13 mouse cellular contexts compared by ENCODE assay signal in the genomic region with DNA sequence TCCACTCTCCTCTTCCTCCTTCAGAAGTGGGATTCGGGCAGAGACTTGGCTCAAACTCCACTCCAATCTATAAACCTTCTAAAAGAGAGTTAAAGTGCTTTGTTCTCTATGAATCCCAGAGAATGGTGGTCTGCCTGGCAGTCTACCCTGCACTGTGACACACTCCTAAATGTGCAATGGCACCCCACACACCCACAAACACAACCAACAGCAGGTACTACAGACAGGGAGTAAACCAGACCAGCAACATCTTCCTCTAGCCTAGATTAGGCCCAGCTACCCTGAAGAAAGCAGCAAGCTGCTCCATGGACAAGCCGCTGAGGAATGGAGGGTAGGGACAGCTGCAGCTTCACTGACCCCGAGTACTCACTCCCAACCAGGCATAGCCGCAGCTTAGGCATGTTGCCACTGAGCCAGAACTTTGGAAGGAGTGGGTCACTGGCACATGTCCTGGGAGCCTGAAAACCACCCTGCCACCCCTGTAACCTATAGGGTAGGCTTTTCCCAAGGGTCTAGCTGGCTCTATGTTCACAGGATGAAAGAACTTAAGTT. TPM values are rescaled to one million over a fixed set of nuclear protein-coding genes. Genes with fewer than 3 reads are reported as not detected.
DNase-seq lines count a peak whose midpoint lies in the region; ATAC-seq and TF ChIP-seq lines count a peak whose summit lies in the region.
"Had no signal": no experiment of that assay in that cellular context is flagged by ENCODE, and none has a peak within 500 bp of the region (broad histone marks: within the 10 kb centered on the region; RNA-seq: fewer than 3 reads in every experiment).

No protein-coding gene starts in this region.

- 79% methylated on average over 4 of the region's 4 CpGs for WGBS in heart, embryonic 13.5 days
- WGBS in liver, embryonic 12.5 days (ENCODE audit: insufficient replicate concordance): 87% methylated on average over 4 of the region's 4 CpGs
- 92% methylated on average over 4 of the region's 4 CpGs for WGBS in liver, postnatal 0 days (ENCODE audit: insufficient replicate concordance)
- 79% methylated on average over 4 of the region's 4 CpGs for WGBS in liver, embryonic 13.5 days (ENCODE audit: insufficient replicate concordance)

- H3K9ac ChIP-seq in heart, embryonic 13.5 days: 0 out of 2 replicates have a peak overlapping the region, but pooled peaks have one; percentile 5
- no peak overlapping the region for H3K9ac ChIP-seq in liver, embryonic 12.5 days
- H3K9ac ChIP-seq in liver, postnatal 0 days (replicated peaks): no peak overlapping the region
- H3K9ac ChIP-seq in liver, embryonic 13.5 days: no peak overlapping the region

- no peak for DNase-seq in heart, adult 18-20 months
- no peak for DNase-seq in liver, postnatal 0 days
- peak; percentile 61 for DNase-seq in cerebellum, adult 9-10 months
- no peak for DNase-seq in liver, embryonic 13.5 days
- no peak for DNase-seq in adrenal gland, postnatal 4 days (ENCODE audit: low spot score in 2 of 2)
- DNase-seq: kidney, adult 11 months; lung, postnatal 36 days; right cerebral cortex, postnatal 25 days; thymus, postnatal 14 days had no signal

- no peak overlapping the region for H3K4me2 ChIP-seq in heart, embryonic 13.5 days
- no peak overlapping the region for H3K4me2 ChIP-seq in liver, embryonic 12.5 days
- H3K4me2 ChIP-seq in liver, postnatal 0 days (ENCODE audit: low read depth, low read length): no peak overlapping the region
- H3K4me2 ChIP-seq in liver, embryonic 13.5 days: no peak overlapping the region

- H3K9me3 ChIP-seq in heart, embryonic 13.5 days: no peaks in the 10 kb centered on the region
- H3K9me3 ChIP-seq in liver, embryonic 12.5 days (replicated peaks): no peaks in the 10 kb centered on the region
- H3K9me3 ChIP-seq in liver, postnatal 0 days (ENCODE audit: low read length): no peaks in the 10 kb centered on the region
- H3K9me3 ChIP-seq in liver, embryonic 13.5 days (replicated peaks): no peaks in the 10 kb centered on the region

- no peak for TF ChIP-seq EP300 in liver, postnatal 0 days (IDR thresholded peaks at IDR 0.05; ENCODE audit: low read depth)

- peak overlapping the region; percentile 85 for H3K27ac ChIP-seq in heart, embryonic 13.5 days (replicated peaks)
- H3K27ac ChIP-seq in liver, embryonic 12.5 days: peak overlapping the region; percentile 96
- no peak overlapping the region for H3K27ac ChIP-seq in liver, postnatal 0 days (ENCODE audit: low read depth)
- H3K27ac ChIP-seq in liver, embryonic 13.5 days: peak overlapping the region; percentile 96

- TF ChIP-seq CTCF in liver, postnatal 0 days (IDR thresholded peaks at IDR 0.05; ENCODE audit: low read depth): no peak

- peaks cover 45% of the 10 kb centered on the region for H3K36me3 ChIP-seq in heart, embryonic 13.5 days
- peaks cover 26% of the 10 kb centered on the region for H3K36me3 ChIP-seq in liver, embryonic 12.5 days
- peaks cover 19% of the 10 kb centered on the region for H3K36me3 ChIP-seq in liver, postnatal 0 days (replicated peaks; ENCODE audit: insufficient read depth, low read length)
- peaks cover 15% of the 10 kb centered on the region for H3K36me3 ChIP-seq in liver, embryonic 13.5 days

- ATAC-seq in heart, embryonic 13.5 days (ENCODE audit: extremely low read depth, insufficient number of reproducible peaks, low FRiP score, low TSS enrichment): no peak
- no peak for ATAC-seq in liver, embryonic 12.5 days
- ATAC-seq in liver, postnatal 0 days: no peak
- no peak for ATAC-seq in liver, embryonic 13.5 days (ENCODE audit: low read depth)

- H3K4me1 ChIP-seq in heart, embryonic 13.5 days: peaks cover 53% of the 10 kb centered on the region
- peaks cover 44% of the 10 kb centered on the region for H3K4me1 ChIP-seq in liver, embryonic 12.5 days
- peaks cover 23% of the 10 kb centered on the region for H3K4me1 ChIP-seq in liver, postnatal 0 days (ENCODE audit: insufficient read depth)
- H3K4me1 ChIP-seq in liver, embryonic 13.5 days (replicated peaks): peaks cover 42% of the 10 kb centered on the region

- no peak overlapping the region for H3K4me3 ChIP-seq in heart, embryonic 13.5 days
- no peak overlapping the region for H3K4me3 ChIP-seq in liver, embryonic 12.5 days
- no peak overlapping the region for H3K4me3 ChIP-seq in liver, postnatal 0 days (ENCODE audit: low read depth, low read length)
- H3K4me3 ChIP-seq in liver, embryonic 13.5 days (replicated peaks): no peak overlapping the region

- H3K27me3 ChIP-seq in heart, embryonic 13.5 days (replicated peaks): no peaks in the 10 kb centered on the region
- no peaks in the 10 kb centered on the region for H3K27me3 ChIP-seq in liver, embryonic 12.5 days (replicated peaks)
- H3K27me3 ChIP-seq in liver, postnatal 0 days (ENCODE audit: insufficient read depth, low read length): no peaks in the 10 kb centered on the region
- H3K27me3 ChIP-seq in liver, embryonic 13.5 days: no peaks in the 10 kb centered on the region

RNA-seq across cellular contexts. Expression of gene Ccr10, which starts 16.8 kb away (rescaled TPM):
- polyA plus RNA-seq in heart, embryonic 13.5 days (2015; fragmentation: Nextera tagmentation; extraction: Ambion mirVana): 0.19 and 0.33 TPM in 2 replicates
- not detected for total RNA-seq in heart, adult 18-20 months (2021)
- polyA plus RNA-seq in liver, embryonic 12.5 days (2016; fragmentation: Nextera tagmentation; extraction: Ambion mirVana): 0.07 TPM in 1 of 2 replicates, not detected in the other
- polyA plus RNA-seq in liver, postnatal 0 days (2015; fragmentation: Nextera tagmentation; extraction: Ambion mirVana): 0.09 TPM in 2 replicates
- polyA plus RNA-seq in liver, embryonic 13.5 days (2015; fragmentation: Nextera tagmentation; extraction: Ambion mirVana): not detected in 2 replicates
- total RNA-seq in adrenal gland, postnatal 4 days (2021): under 1 TPM in 1 of 2 experiments, not detected in 1; 0.22 TPM
- total RNA-seq: left cerebral cortex, postnatal 4 days; MEL had no signal

RNA-seq across cellular contexts. Expression of gene Plekhh3, which starts 20.8 kb away (rescaled TPM):
- polyA plus RNA-seq in heart, embryonic 13.5 days (2015; fragmentation: Nextera tagmentation; extraction: Ambion mirVana): 7.6 and 8.5 TPM in 2 replicates
- 10 to 100 TPM; 12.6 to 12.8 TPM for total RNA-seq in heart, adult 18-20 months (2021)
- 2.7 and 2.8 TPM in 2 replicates for polyA plus RNA-seq in liver, embryonic 12.5 days (2016; fragmentation: Nextera tagmentation; extraction: Ambion mirVana)
- 1.6 and 3.4 TPM in 2 replicates for polyA plus RNA-seq in liver, postnatal 0 days (2015; fragmentation: Nextera tagmentation; extraction: Ambion mirVana)
- polyA plus RNA-seq in liver, embryonic 13.5 days (2015; fragmentation: Nextera tagmentation; extraction: Ambion mirVana): 1.0 and 1.1 TPM in 2 replicates
- total RNA-seq in adrenal gland, postnatal 4 days (2021): 10 to 100 TPM; 26.9 to 30.7 TPM

RNA-seq across cellular contexts. Expression of gene Cntnap1, which starts 21.7 kb away (rescaled TPM):
- 0.52 and 0.55 TPM in 2 replicates for polyA plus RNA-seq in heart, embryonic 13.5 days (2015; fragmentation: Nextera tagmentation; extraction: Ambion mirVana)
- 1 to 10 TPM; 1.1 to 1.9 TPM for total RNA-seq in heart, adult 18-20 months (2021)
- 0.17 and 0.26 TPM in 2 replicates for polyA plus RNA-seq in liver, embryonic 12.5 days (2016; fragmentation: Nextera tagmentation; extraction: Ambion mirVana)
- polyA plus RNA-seq in liver, postnatal 0 days (2015; fragmentation: Nextera tagmentation; extraction: Ambion mirVana): 1.4 and 1.5 TPM in 2 replicates
- polyA plus RNA-seq in liver, embryonic 13.5 days (2015; fragmentation: Nextera tagmentation; extraction: Ambion mirVana): 0.09 and 0.12 TPM in 2 replicates
- 1 to 10 TPM; 3.9 to 4.1 TPM for total RNA-seq in adrenal gland, postnatal 4 days (2021)
- total RNA-seq: MEL had no signal

RNA-seq across cellular contexts. Expression of gene Ezh1, which starts 34.3 kb away (rescaled TPM):
- polyA plus RNA-seq in heart, embryonic 13.5 days (2015; fragmentation: Nextera tagmentation; extraction: Ambion mirVana): 11.6 and 11.7 TPM in 2 replicates
- total RNA-seq in heart, adult 18-20 months (2021): 10 to 100 TPM; 29.8 to 36.4 TPM
- polyA plus RNA-seq in liver, embryonic 12.5 days (2016; fragmentation: Nextera tagmentation; extraction: Ambion mirVana): 9.8 and 10.3 TPM in 2 replicates
- 4.2 and 5.0 TPM in 2 replicates for polyA plus RNA-seq in liver, postnatal 0 days (2015; fragmentation: Nextera tagmentation; extraction: Ambion mirVana)
- 6.6 and 7.4 TPM in 2 replicates for polyA plus RNA-seq in liver, embryonic 13.5 days (2015; fragmentation: Nextera tagmentation; extraction: Ambion mirVana)
- 10 to 100 TPM; 38.8 to 40.3 TPM for total RNA-seq in adrenal gland, postnatal 4 days (2021)

RNA-seq across cellular contexts. Expression of gene Tubg2, which starts 36.3 kb away (rescaled TPM):
- polyA plus RNA-seq in heart, embryonic 13.5 days (2015; fragmentation: Nextera tagmentation; extraction: Ambion mirVana): 3.1 and 4.3 TPM in 2 replicates
- total RNA-seq in heart, adult 18-20 months (2021): 1 to 10 TPM; 2.3 to 3.7 TPM
- polyA plus RNA-seq in liver, embryonic 12.5 days (2016; fragmentation: Nextera tagmentation; extraction: Ambion mirVana): 0.57 and 0.62 TPM in 2 replicates
- 0.12 and 0.22 TPM in 2 replicates for polyA plus RNA-seq in liver, postnatal 0 days (2015; fragmentation: Nextera tagmentation; extraction: Ambion mirVana)
- 0.29 and 0.37 TPM in 2 replicates for polyA plus RNA-seq in liver, embryonic 13.5 days (2015; fragmentation: Nextera tagmentation; extraction: Ambion mirVana)
- total RNA-seq in adrenal gland, postnatal 4 days (2021): 1 to 10 TPM; 7.7 to 8.1 TPM
- total RNA-seq: MEL had no signal
